Mouse (Mus musculus) midbrain, embryonic 16.5 days (tissue): Measurements from ENCODE around the gene Polk. TPM values are rescaled to one million over a fixed set of nuclear protein-coding genes. Genes with fewer than 3 reads are reported as not detected.

Experiments used
- ATAC-seq: fragments of 200-750 bp; cut with Nextera tagmentation; 2 replicates; pipeline ENCODE4 v1.8.0; 2017; ENCODE audit warnings: moderate TSS enrichment
- H3K27ac ChIP-seq: fragments of 300-500 bp; sonication (generic); 2 replicates; pipeline ENCODE4 v1.5.1; 2014; ENCODE audit warnings: mild to moderate bottlenecking, low read length, mixed read lengths
- H3K27me3 ChIP-seq: fragments of 300-500 bp; sonication (generic); 2 replicates; pipeline ENCODE4 v1.6.1; 2014; ENCODE audit warnings: low read depth, low read length, mixed read lengths; ENCODE audit not compliant: control insufficient read depth, insufficient read depth
- H3K36me3 ChIP-seq: fragments of 300-500 bp; sonication (generic); 2 replicates; pipeline ENCODE4 v1.6.1; 2014; ENCODE audit warnings: mild to moderate bottlenecking, low read length, moderate library complexity, mixed read lengths; ENCODE audit not compliant: control insufficient read depth, insufficient read depth
- H3K4me1 ChIP-seq: fragments of 300-500 bp; sonication (generic); 2 replicates; pipeline ENCODE4 v1.6.1; 2014; ENCODE audit warnings: mild to moderate bottlenecking, low read length, mixed read lengths; ENCODE audit not compliant: control insufficient read depth, insufficient read depth
- H3K4me2 ChIP-seq: fragments of 300-500 bp; sonication (generic); 2 replicates; pipeline ENCODE4 v1.6.1; 2014; ENCODE audit warnings: mild to moderate bottlenecking, low read length, mixed read lengths
- H3K4me3 ChIP-seq: fragments of 300-500 bp; sonication (generic); 2 replicates; pipeline ENCODE4 v1.5.1; 2014; ENCODE audit warnings: low read depth, mild to moderate bottlenecking, low read length, moderate library complexity, mixed read lengths
- H3K9ac ChIP-seq: fragments of 300-500 bp; sonication (generic); 2 replicates; pipeline ENCODE4 v1.6.1; 2014; ENCODE audit warnings: low read depth, low read length, mixed read lengths
- H3K9me3 ChIP-seq: fragments of 300-500 bp; sonication (generic); replicated peaks from 2 replicates; pipeline ENCODE4 v1.6.1; 2014; ENCODE audit warnings: mild to moderate bottlenecking, low read length, mixed read lengths; ENCODE audit not compliant: control insufficient read depth, poor library complexity, severe bottlenecking
- WGBS: fragments of 180-500 bp; shearing (Covaris S2); extraction: QIAGEN DNeasy Blood & Tissue Kit; methylation state at CpG from one replicate; pipeline ENCODE4 v1.1.7; 2014; 5-methylcytosine and 5-hydroxymethylcytosine counted together
- polyA plus RNA-seq: library from polyadenylated mRNA; unstranded; fragments of >200 nt; fragmentation: Nextera tagmentation; extraction: Ambion mirVana; gene quantifications from 2 replicates; pipeline ENCODE4 v1.2.1, GENCODE M21; 2015

Gene Polk
- polyA plus RNA-seq, 1 experiment from 2014 or later: 7.7 TPM

DNA sequence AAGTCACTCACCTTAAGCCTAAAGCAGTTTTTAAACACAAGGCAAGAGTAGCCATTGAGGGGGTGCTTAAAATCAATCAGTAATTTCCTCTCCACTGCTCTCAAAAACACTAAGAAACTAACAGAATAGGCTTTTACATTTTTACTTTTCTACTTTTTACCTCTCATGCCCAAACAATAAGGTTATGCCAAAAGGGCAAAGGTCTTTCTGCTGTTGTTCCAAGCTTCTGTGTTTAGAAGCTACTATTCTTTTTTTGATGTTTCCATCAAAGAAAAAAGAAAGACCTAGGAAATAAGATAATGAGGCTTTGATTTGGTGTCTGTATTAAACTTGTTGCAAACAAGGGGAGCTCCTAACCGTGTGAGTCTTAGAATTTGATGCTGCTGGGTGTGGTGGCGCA is 42.5 kb downstream of the Polk start:
- ATAC-seq: no peak
- H3K4me3 ChIP-seq: no peak overlapping the region
- H3K27ac ChIP-seq: no peak overlapping the region
- H3K9ac ChIP-seq: no peak overlapping the region
- no peaks in the 10 kb centered on the region for H3K4me1 ChIP-seq
- 71% methylated on average over 2 of the region's 2 CpGs for WGBS
- H3K27me3 ChIP-seq: no peaks in the 10 kb centered on the region
- H3K36me3 ChIP-seq: no peaks in the 10 kb centered on the region; the same call in 1 of the 2 replicates
- no peak overlapping the region for H3K4me2 ChIP-seq
- no peaks in the 10 kb centered on the region for H3K9me3 ChIP-seq

DNA sequence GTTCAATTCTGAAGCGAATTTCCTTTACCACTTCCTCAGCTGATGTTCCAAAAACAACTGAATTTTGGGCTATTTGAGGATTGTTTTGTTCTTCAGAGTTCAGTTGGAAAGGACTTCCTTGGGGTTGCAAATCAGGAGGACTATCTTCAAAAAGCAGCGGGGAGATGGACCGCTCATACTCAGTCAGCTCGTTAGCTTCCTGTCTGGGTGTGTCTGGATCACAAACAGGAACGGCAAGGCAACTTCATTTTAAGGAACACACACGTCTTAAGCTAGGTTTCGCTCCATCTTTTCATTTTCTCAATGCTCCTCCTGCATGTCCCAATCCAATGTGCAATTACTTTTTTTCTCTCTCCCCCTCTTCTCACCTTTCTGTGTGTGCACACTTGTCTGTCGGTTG is 45.7 kb downstream of the Polk start:
- H3K4me1 ChIP-seq: no peaks in the 10 kb centered on the region
- 88% methylated on average over 8 of the region's 8 CpGs for WGBS
- H3K9me3 ChIP-seq: no peaks in the 10 kb centered on the region
- ATAC-seq: no peak
- no peaks in the 10 kb centered on the region for H3K27me3 ChIP-seq
- H3K27ac ChIP-seq: no peak overlapping the region
- no peak overlapping the region for H3K9ac ChIP-seq
- no peak overlapping the region for H3K4me3 ChIP-seq
- H3K4me2 ChIP-seq: no peak overlapping the region
- no peaks in the 10 kb centered on the region; the same call in 1 of the 2 replicates for H3K36me3 ChIP-seq

DNA sequence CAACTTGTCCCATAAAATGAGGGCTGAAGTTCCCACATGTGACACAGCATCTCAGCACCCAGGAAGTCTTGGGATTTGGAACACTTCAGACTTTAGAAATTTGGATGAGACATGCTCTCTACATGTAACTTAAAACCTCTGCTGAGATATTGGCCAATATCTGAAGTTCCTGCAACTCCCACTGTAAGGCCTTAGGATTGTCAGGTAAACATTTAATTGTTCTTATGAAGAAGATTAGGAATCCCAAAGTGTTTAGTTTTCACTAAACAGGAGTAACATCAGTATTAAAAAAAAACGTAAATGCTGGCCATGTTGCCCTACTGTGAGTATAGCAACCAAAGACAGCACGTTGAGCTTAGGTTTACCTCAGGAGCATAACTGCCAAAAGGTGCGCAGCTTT is 51.9 kb downstream of the Polk start, which contains the start of gene Gm17622:
Gene Gm17622, plus strand, starts transcription at position 301 of the 400 bp plus-strand sequence.
- peaks cover 8% of the 10 kb centered on the region; the same call in 1 of the 2 replicates for H3K36me3 ChIP-seq
- WGBS: 92% methylated on average over 3 of the region's 3 CpGs
- H3K27ac ChIP-seq: no peak within 1 kb of the TSS
- no peaks in the 10 kb centered on the region for H3K27me3 ChIP-seq
- H3K4me3 ChIP-seq: no peak within 1 kb of the TSS
- no peaks in the 10 kb centered on the region for H3K9me3 ChIP-seq
- no peaks in the 10 kb centered on the region for H3K4me1 ChIP-seq
- ATAC-seq: no peak
- H3K4me2 ChIP-seq: no peak within 1 kb of the TSS
- H3K9ac ChIP-seq: no peak within 1 kb of the TSS

DNA sequence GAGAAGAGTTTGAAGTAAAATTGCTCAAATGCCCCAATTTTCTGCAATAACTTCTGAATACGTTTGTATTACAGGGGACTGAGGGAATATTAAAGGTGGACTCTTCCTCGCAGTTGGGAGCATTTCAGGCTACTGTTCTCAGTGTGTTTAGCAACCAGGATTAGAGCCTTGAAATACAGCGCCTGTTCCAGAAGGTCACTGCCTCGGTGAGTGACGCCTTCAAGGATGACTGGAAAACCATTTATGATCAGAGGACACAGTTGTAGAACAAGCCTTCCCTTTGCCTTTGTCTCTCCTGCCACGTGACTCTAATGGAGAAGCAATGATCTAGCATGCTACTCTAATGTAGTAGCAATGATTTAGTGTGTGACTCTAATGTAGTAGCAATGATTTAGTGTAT is 54.4 kb downstream of the Polk start:
- H3K4me3 ChIP-seq: no peak overlapping the region

DNA sequence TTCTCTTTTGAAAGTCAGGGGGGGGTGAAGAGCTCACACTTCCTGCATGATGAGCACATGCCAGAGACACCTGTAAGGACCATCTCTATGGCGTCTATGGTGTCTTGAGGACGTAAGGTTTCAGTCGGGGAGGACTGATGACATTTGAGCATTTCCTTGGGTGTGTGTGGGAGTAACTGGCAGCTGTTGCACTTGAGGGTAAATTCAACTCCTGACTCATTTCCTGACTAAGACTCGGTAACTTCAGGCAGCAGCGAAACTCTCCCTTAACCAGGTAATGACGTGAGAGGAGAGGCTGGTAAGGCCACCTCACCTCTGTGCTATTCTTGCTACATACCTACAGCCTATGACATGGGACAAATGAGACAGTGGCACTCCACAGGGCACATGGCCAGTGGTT is 55.1 kb downstream of the Polk start:
- Histone ChIP-seq H3K9me3 (no peaks in the 10 kb centered on the region), H3K9ac (no peak overlapping the region), H3K27ac (no peak overlapping the region), H3K27me3 (no peaks in the 10 kb centered on the region), H3K4me2 (no peak overlapping the region), H3K4me3 (no peak overlapping the region), H3K36me3 (peaks cover 12% of the 10 kb centered on the region; the same call in 1 of the 2 replicates), H3K4me1 (no peaks in the 10 kb centered on the region)
- ATAC-seq: no peak
- WGBS: 94% methylated on average over 6 of the region's 6 CpGs

More for the DNA sequence above, 54.4 kb downstream of the Polk start:
- no peak for ATAC-seq
- 94% methylated on average over 6 of the region's 6 CpGs for WGBS
- peaks cover 12% of the 10 kb centered on the region; the same call in 1 of the 2 replicates for H3K36me3 ChIP-seq
- H3K9me3 ChIP-seq: no peaks in the 10 kb centered on the region
- no peaks in the 10 kb centered on the region for H3K4me1 ChIP-seq
- H3K9ac ChIP-seq: no peak overlapping the region
- H3K4me2 ChIP-seq: no peak overlapping the region
- no peak overlapping the region for H3K27ac ChIP-seq
- no peaks in the 10 kb centered on the region for H3K27me3 ChIP-seq

DNA sequence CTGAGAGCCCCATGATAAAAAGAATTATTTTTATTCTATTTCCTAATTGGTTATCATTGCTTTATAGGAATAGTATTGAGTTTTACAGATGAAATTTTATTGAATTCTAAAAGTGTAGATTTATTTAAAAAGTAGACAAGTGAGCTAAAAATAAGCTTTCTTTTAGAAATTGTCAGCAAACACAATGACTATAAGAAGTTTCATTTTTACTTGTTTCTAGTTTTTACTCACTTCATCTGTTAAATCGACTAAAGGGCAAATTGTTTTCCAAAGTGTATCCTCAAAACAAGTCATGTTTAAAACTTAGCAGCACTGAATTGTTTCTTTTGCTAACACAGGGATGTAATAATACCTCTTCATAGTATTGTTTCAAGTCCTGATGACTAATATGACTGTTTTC is 63.4 kb downstream of the Polk start:
- H3K4me3 ChIP-seq: no peak overlapping the region
- H3K27me3 ChIP-seq: no peaks in the 10 kb centered on the region
- no peak for ATAC-seq
- 100% methylated on average over 1 of the region's 1 CpGs for WGBS
- no peak overlapping the region for H3K9ac ChIP-seq
- no peaks in the 10 kb centered on the region for H3K4me1 ChIP-seq
- H3K36me3 ChIP-seq: 0 out of 2 replicates have a peak, but pooled peaks cover 2% of the 10 kb centered on the region
- no peaks in the 10 kb centered on the region for H3K9me3 ChIP-seq
- H3K4me2 ChIP-seq: no peak overlapping the region
- H3K27ac ChIP-seq: no peak overlapping the region

DNA sequence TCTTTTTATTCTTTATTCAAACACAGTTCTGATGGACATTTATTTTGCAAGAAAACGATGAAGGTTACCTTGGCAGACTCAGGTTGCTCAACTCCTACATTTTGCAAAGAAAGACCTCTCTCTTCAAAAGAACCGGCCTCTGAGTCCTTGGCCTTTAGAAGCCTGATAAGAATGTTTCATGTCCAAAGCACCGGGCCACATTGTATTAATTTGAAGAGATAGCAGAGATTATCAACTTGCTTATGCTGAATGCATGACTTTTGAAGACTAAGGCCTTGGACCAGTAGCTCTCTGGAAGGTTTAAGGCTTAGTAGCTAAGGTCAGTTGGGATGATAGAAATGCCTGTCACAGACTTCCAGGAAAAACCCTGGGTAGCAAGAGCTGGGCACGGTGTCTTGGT is 65.2 kb downstream of the Polk start:
- ATAC-seq: no peak
- H3K9me3 ChIP-seq: no peaks in the 10 kb centered on the region
- WGBS: 94% methylated on average over 4 of the region's 4 CpGs
- H3K4me2 ChIP-seq: no peak overlapping the region
- no peak overlapping the region for H3K9ac ChIP-seq
- H3K27me3 ChIP-seq: no peaks in the 10 kb centered on the region
- H3K36me3 ChIP-seq: no peaks in the 10 kb centered on the region
- H3K4me1 ChIP-seq: no peaks in the 10 kb centered on the region
- no peak overlapping the region for H3K27ac ChIP-seq
- no peak overlapping the region for H3K4me3 ChIP-seq

DNA sequence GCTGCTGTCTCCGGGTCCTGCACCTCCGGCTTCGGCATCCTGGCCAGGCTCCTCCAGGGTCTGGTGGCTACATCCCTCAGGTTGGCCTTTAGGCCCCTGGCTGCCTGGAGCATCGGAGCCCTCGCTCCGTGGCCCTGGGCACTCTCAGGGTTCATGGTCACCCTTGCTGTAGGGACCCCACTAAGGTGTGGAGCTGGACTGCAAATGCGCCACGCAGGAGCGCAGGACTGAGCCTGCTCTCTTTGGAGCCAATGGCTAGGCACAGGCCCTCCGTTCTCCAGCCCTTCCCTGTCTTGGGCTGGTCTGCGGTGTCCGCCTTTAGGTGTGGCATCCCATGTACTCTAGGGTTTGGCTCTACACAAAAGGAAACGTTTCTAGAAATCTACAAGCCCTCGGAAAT is 71.4 kb downstream of the Polk start, which contains the start of gene Ankdd1b:
Gene Ankdd1b, minus strand, starts transcription at position 242 of the 400 bp plus-strand sequence.
- H3K9me3 ChIP-seq: no peaks in the 10 kb centered on the region
- 94% methylated on average over 14 of the region's 14 CpGs for WGBS
- no peaks in the 10 kb centered on the region for H3K27me3 ChIP-seq
- ATAC-seq: no peak
- no peak within 1 kb of the TSS for H3K9ac ChIP-seq
- no peak within 1 kb of the TSS for H3K4me3 ChIP-seq
- H3K36me3 ChIP-seq: no peaks in the 10 kb centered on the region
- H3K4me2 ChIP-seq: no peak within 1 kb of the TSS
- no peaks in the 10 kb centered on the region for H3K4me1 ChIP-seq
- no peak within 1 kb of the TSS for H3K27ac ChIP-seq

DNA sequence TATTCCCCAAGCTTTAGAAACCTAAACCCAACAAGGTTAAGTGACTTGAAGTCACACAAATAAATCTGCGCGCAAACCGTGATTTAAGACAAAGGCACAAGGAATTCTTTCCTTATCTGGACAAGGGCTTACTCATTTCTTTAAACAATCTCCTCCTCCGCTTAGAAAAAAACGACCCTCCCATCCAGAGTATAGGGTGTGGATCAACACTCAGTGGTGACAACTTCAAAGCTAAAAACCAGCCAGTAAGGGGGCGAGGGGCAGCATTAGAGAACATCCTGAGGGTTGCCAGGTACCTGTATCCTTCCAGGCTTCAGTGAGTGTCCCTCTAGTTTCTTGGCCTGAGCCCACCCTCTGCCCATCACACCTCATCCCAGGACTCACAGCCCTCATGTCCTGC is 71.8 kb downstream of the Polk start:
- H3K27ac ChIP-seq: no peak overlapping the region
- no peaks in the 10 kb centered on the region for H3K4me1 ChIP-seq
- no peaks in the 10 kb centered on the region for H3K9me3 ChIP-seq
- no peak for ATAC-seq
- H3K36me3 ChIP-seq: no peaks in the 10 kb centered on the region
- H3K4me3 ChIP-seq: no peak overlapping the region
- no peaks in the 10 kb centered on the region for H3K27me3 ChIP-seq
- H3K4me2 ChIP-seq: no peak overlapping the region
- 90% methylated on average over 6 of the region's 6 CpGs for WGBS
- no peak overlapping the region for H3K9ac ChIP-seq
